Mouse (Mus musculus): ENCODE measurements around the gene Oprl1.

DNA sequence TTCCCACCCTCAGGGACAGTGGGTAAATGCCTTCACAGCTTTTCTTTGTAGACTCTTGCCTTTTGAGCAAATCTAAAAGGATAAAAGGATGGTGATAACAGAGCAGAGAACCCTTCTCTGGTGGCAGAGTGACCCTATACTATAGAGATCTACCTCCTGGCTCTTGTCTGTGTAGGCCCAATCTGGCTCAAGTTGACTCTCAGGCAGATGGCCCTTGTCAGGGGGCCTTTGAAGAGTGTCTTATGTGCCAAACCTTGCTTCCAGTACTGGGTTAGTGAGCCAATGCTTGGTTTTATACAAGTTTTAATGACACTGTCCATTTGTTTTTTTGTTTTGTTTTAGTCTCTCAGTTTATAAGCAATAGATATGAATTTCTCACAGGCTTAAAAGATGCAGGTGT lies 6.4 kb downstream of the Oprl1 start:
- TF ChIP-seq POLR2A (IDR thresholded peaks at IDR 0.05; ENCODE audit: insufficient read depth, low read depth, low read length), result no peak
- no peak for TF ChIP-seq CTCF (IDR thresholded peaks at IDR 0.05)
- TF ChIP-seq EP300 (IDR thresholded peaks at IDR 0.05; ENCODE audit: insufficient read depth, low read depth, low read length), result no peak

All from heart, adult 2 months (tissue).